Mouse (Mus musculus) erythroblast, embryonic 14.5 days (primary cell): ENCODE results near the gene Zdhhc13. TPM values are rescaled to one million over a fixed set of nuclear protein-coding genes. Genes with fewer than 3 reads are reported as not detected.
A peak's percentile ranks its signal among the peaks of the same experiment; 100 is the strongest.

Experiments used
- H3K27me3 ChIP-seq: 2 replicates; pipeline ENCODE4 v1.6.1; 2012; ENCODE audit warnings: inconsistent platforms; ENCODE audit not compliant: control insufficient read depth
- H3K36me3 ChIP-seq: 2 replicates; pipeline ENCODE4 v1.6.1; 2012; ENCODE audit warnings: mild to moderate bottlenecking, inconsistent platforms; ENCODE audit not compliant: control insufficient read depth
- H3K4me1 ChIP-seq: 2 replicates; pipeline ENCODE4 v1.6.1; 2012; ENCODE audit warnings: inconsistent platforms; ENCODE audit not compliant: control insufficient read depth
- H3K4me3 ChIP-seq: replicated peaks from 2 replicates; pipeline ENCODE3; 2012; ENCODE audit warnings: moderate library complexity, mild to moderate bottlenecking, inconsistent platforms
- H3K9me3 ChIP-seq: 2 replicates; pipeline ENCODE4 v1.6.1; 2012; ENCODE audit warnings: low read length, inconsistent platforms, mixed read lengths; ENCODE audit not compliant: control insufficient read depth
- GATA1 ChIP-seq: IDR thresholded peaks from 2 replicates; pipeline ENCODE4 v1.6.1; 2012; ENCODE audit warnings: low read length, inconsistent platforms, mixed read lengths
- TAL1 ChIP-seq: IDR thresholded peaks from 3 replicates; pipeline ENCODE4 v1.6.1; 2012; ENCODE audit warnings: low read length, inconsistent platforms, mixed read lengths
- polyA plus RNA-seq: library from polyadenylated mRNA; stranded (reverse); fragments of >175 nt; gene quantifications from 2 replicates; pipeline ENCODE4 v1.2.3, GENCODE M21; 2012

Zdhhc13 gene
- 0.05 and 0.08 TPM in 2 replicates for polyA plus RNA-seq

DNA sequence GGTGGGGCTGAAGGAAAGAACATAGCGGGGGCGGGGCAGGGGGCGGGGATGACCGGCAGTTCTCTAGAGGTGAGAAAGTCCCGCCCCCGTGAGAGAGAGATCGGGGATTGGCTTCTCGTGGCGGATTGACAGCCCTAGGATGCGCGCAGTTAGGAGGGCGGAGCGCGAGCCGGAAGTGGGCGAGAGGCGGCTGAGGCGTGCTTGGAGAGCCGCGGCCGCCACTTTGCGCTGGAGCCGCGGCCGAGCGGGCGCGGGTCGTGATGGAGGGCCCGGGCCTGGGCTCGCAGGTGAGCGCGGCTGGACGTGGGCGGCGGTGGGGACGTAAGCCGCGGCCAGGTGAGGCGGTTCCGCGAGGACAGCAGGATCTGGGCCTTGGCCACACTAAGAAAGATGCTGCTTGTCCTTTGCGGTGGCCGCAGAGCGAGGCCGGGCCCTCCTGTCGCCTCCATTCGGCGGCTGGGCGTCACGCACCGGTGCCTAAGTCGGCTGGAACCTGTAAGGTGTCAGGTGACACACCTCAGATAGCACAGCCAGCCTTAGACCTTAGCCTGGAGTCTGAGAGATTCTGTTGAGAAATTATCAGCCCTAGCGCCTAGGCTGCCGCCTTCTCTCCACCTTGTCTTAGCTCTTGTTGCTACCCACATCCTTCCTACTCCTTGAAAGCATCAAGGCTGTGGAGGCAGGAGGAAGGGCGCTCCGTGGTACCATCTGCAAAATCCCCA lies at the start of gene Zdhhc13:
TSS of gene Zdhhc13 (plus strand) at position 153 of the 722 bp plus-strand sequence.
- TF ChIP-seq GATA1 (no peak), TAL1 (no peak)
- Histone ChIP-seq H3K4me3 (peak within 1 kb of the TSS; percentile 87), H3K27me3 (no peaks in the 10 kb centered on the region), H3K36me3 (no peaks in the 10 kb centered on the region), H3K4me1 (peaks cover 30% of the 10 kb centered on the region), H3K9me3 (no peaks in the 10 kb centered on the region)

DNA sequence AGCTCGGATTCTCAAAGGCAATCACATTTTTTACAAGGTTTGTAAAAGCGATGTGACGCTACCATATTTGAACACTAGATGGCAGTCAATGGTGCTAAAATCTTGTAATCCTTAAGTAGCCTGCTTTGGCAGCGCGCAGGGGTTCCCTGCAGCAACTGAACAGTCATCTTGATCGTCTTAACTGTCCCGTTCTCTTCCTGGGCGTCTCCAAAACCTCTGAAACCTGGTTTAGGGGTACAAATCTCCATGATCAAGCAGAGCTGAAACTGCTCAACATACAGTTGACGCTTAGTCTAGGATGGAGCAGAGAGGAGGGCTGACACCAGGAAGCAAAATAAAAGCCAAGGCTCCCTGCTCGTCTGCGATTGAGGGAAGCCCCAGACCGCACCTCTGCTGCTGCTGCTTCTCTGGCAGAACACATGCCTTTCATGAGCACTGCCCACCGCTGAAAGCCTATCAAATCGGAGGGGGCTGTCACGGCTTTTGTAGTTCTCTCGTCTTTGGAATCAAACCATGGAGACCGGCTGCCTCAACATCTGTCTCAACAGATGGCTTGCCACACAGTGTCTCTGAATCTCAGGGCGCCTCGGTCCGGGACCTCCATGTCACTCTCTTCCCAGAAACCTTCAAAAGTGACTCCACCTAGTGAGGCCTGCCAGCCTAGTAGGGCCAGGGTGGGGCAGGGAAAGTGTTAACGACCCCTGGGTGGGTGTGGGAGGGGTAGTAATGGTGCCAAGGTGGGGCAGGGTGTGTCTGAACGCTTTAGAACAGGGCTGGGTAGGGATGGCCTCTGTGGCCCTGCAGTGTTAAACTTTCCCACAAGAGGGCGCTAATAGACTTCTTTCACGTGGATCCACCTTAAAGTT lies 39.3 kb upstream of the Zdhhc13 start:
- H3K27me3 ChIP-seq = no peaks in the 10 kb centered on the region
- no peak for TF ChIP-seq TAL1
- no peak for TF ChIP-seq GATA1

DNA sequence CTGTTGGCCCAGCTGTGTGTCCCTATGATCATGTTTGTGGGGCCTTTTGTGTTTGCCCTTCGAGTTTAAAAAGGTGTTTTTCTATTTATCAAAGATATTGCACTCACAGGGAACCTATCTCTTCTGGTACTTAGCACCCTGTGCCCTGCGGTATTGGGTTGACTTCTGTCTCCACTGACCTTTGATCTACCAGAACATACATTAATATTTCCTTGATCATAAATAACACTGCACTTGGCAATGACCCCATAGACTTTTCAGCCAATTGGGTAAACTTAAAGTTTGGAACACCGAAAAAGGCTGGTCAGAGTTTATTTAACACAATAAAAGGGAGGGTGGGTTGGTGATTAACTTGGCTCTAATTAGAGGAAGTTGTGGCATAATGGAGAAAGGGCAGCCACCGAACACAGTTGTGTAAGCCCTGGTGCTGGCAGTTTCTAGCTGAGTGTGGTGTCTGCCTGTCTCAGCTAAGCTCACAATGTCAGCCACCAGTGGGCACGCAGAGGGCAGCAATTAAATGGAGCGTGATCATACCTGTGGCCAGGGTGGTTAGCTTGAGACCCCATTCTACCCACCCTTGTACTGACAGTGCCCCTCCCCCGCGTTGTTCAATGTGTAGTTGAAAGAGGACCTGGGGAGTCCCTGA lies 38.5 kb upstream of the Zdhhc13 start:
- no peaks in the 10 kb centered on the region for H3K27me3 ChIP-seq
- no peaks in the 10 kb centered on the region for H3K9me3 ChIP-seq
- no peaks in the 10 kb centered on the region for H3K36me3 ChIP-seq
- H3K4me3 ChIP-seq = no peak overlapping the region
- peaks cover 8% of the 10 kb centered on the region for H3K4me1 ChIP-seq
- TF ChIP-seq GATA1 (no peak), TAL1 (no peak)

More for the DNA sequence above, 39.3 kb upstream of the Zdhhc13 start:
- Histone ChIP-seq H3K36me3 (no peaks in the 10 kb centered on the region), H3K4me3 (peak overlapping the region; percentile 56), H3K4me1 (peaks cover 8% of the 10 kb centered on the region), H3K9me3 (no peaks in the 10 kb centered on the region)

DNA sequence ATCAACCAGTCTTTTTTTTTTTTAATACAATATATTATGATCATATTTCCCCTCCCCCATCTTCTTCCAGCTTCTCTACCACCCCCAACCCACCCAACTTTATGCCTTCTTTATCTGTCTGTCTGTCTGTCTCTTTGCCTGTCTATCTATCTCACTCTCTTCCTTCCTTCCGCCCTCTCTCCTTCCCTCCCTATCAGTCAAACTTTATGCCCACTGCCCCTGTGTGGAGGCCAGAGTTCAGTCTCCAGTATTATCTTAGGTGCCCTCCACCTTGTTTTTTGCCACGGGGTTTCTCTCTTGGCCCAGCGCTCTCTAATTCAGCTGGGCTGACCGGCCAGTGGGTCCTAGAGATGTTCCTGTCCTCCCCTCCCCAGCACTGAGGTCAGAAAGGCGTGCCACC lies 37.6 kb upstream of the Zdhhc13 start:
- Histone ChIP-seq H3K9me3 (no peaks in the 10 kb centered on the region), H3K4me1 (peaks cover 8% of the 10 kb centered on the region), H3K36me3 (no peaks in the 10 kb centered on the region), H3K27me3 (no peaks in the 10 kb centered on the region), H3K4me3 (no peak overlapping the region)
- TF ChIP-seq TAL1 = no peak

DNA sequence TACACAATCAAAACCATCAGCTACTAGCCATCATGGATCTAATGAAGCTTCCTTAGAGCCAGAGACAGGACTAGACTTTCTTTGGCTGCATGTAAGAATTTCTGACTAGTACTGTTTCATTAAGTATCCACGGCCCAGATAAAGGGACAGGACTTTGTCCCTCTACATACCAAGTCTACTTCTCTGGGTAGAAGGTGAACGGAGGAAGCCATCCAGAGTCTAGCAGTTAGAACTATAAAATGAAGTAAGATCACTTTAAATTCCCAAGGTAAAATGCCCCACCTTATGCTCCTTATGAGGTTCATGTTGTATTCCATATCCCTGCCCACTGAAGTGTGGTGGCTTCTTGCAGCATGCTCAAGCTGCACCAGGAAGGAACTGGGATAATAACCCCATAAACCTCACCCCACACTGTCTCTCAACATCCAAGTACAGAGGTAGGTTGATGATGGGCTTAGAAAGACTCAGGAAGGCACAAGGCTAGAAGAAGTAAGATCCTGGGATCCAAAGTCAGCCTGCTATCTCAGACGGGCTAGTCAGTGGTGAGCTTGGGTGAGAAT lies 34.3 kb upstream of the Zdhhc13 start:
- Histone ChIP-seq H3K4me1 (peaks cover 5% of the 10 kb centered on the region), H3K27me3 (no peaks in the 10 kb centered on the region), H3K4me3 (no peak overlapping the region), H3K36me3 (no peaks in the 10 kb centered on the region), H3K9me3 (no peaks in the 10 kb centered on the region)
- TF ChIP-seq GATA1 (no peak), TAL1 (no peak)

DNA sequence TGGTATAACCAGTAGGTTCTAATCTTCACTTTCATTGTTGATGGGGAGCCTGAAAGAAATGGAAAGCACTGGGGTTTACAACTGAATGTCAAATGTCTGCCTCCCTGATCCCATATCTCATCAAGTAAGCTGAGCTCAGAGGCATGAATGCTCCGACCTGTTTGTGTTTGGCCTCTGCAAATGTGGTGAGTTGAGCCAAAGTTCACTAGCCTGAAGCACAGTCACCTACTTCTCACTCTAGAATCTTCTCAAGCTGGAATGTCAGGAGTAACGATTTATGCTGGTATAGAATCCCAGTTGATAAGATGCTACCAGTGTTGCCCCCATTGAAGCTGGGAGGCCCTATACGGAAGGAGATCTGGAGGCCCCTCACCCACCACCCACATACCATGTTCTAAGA lies 33.0 kb upstream of the Zdhhc13 start:
- TF ChIP-seq TAL1 = no peak
- no peak for TF ChIP-seq GATA1

DNA sequence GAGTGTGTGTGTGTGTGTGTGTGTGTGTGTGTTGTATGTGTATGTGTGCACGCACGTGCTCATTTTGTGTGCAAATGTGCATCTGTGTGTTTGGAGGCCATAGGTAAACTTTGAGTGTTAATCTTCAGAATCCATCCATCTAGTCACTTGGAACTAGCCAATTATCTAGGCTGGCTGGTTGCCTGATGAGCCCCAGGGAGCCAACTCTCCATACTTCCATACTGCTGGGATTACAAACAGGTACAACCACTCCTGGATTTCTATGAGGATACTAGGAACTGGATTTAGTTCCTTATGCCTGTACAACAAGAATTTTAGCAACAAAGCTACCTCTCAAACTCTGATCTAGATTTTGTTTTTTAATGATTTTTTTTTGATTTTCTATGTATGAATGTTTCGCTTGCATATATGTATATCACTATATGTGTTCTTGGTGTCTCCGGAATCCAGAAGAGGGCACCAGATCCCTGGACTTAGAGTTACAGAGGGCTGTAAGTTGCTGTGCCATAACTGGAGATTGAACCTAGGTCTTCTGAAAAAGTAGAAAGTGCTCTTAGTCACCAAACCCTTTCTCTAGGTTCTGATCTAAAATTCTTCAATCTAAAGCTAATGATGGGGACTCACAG lies 32.4 kb upstream of the Zdhhc13 start:
- no peaks in the 10 kb centered on the region for H3K36me3 ChIP-seq
- no peak for TF ChIP-seq GATA1
- no peaks in the 10 kb centered on the region for H3K4me1 ChIP-seq
- no peaks in the 10 kb centered on the region for H3K9me3 ChIP-seq
- H3K4me3 ChIP-seq = no peak overlapping the region
- no peaks in the 10 kb centered on the region for H3K27me3 ChIP-seq

More for the DNA sequence above, 33.0 kb upstream of the Zdhhc13 start:
- Histone ChIP-seq H3K4me1 (no peaks in the 10 kb centered on the region), H3K4me3 (no peak overlapping the region), H3K9me3 (no peaks in the 10 kb centered on the region), H3K36me3 (no peaks in the 10 kb centered on the region), H3K27me3 (no peaks in the 10 kb centered on the region)

DNA sequence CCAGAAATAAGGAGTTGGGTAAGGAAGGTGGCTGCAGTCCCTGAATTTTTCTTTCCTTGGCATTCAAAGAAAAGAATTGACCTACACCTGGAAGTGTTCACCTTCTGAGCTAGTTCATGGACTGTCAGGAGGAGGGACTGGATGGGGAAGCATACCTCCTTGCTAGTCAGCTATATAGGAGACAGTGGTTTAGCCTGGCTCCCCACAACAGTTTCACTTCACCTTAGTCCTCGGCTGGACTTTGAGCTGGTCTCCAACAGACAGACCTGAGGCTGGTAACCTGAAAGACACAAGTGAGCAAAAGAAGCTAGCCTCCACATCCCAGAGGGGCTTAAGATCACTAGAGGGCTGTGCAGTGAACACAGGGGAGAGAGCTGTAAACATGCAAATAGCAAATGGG lies 30.7 kb upstream of the Zdhhc13 start:
- H3K36me3 ChIP-seq = no peaks in the 10 kb centered on the region
- no peaks in the 10 kb centered on the region for H3K4me1 ChIP-seq
- no peak overlapping the region for H3K4me3 ChIP-seq
- H3K27me3 ChIP-seq = no peaks in the 10 kb centered on the region
- H3K9me3 ChIP-seq = no peaks in the 10 kb centered on the region
- TF ChIP-seq TAL1 = no peak
- TF ChIP-seq GATA1 = no peak
